Mouse (Mus musculus) liver, embryonic 14.5 days (tissue): ENCODE data around the gene Cbx8. TPM values are rescaled to one million over a fixed set of nuclear protein-coding genes. Genes with fewer than 3 reads are reported as not detected.

Experiments used
- ATAC-seq: fragments of 200-750 bp; cut with Nextera tagmentation; 2 replicates; pipeline ENCODE4 v1.8.0; 2017; ENCODE audit warnings: moderate number of reproducible peaks, mild to moderate bottlenecking, moderate library complexity; ENCODE audit not compliant: insufficient read depth
- DNase-seq, 3 experiments: peaks; one replicate each; pipeline ENCODE4 v3.0.0-alpha.2; 2012 to 2013; ENCODE audit warnings: low read depth in 3 of 3, low spot score in 3 of 3
- H3K27ac ChIP-seq: fragments of 300-500 bp; sonication (generic); 2 replicates; pipeline ENCODE4 v1.5.1; 2014; ENCODE audit warnings: moderate library complexity, mild to moderate bottlenecking, control low read depth, inconsistent platforms
- H3K27me3 ChIP-seq: fragments of 300-500 bp; sonication (generic); 2 replicates; pipeline ENCODE4 v1.6.1; 2014; ENCODE audit warnings: mild to moderate bottlenecking, low read length, moderate library complexity; ENCODE audit not compliant: control insufficient read depth, insufficient read depth
- H3K36me3 ChIP-seq: fragments of 300-500 bp; sonication (generic); replicated peaks from 2 replicates; pipeline ENCODE4 v1.6.1; 2014; ENCODE audit warnings: low read depth; ENCODE audit not compliant: control insufficient read depth, insufficient read depth
- H3K4me1 ChIP-seq, 2 experiments: fragments of 200-500 bp in 1 of 2; fragments of 300-500 bp in 1 of 2; sonication (generic) in 1 of 2; replicated peaks; 2 replicates each; pipeline ENCODE4 v1.6.1; 2012 to 2014; ENCODE audit warnings: antibody characterized with exemption in 1 of 2, inconsistent platforms in 1 of 2, low read length in 1 of 2; ENCODE audit not compliant: control insufficient read depth in 2 of 2, insufficient read depth in 2 of 2
- H3K4me2 ChIP-seq: fragments of 300-500 bp; sonication (generic); 2 replicates; pipeline ENCODE4 v1.6.1; 2014; ENCODE audit warnings: low read depth, mild to moderate bottlenecking, control low read depth, moderate library complexity
- H3K4me3 ChIP-seq, 2 experiments: fragments of 200-500 bp in 1 of 2; fragments of 300-500 bp in 1 of 2; sonication (generic) in 1 of 2; 2 replicates each; pipeline ENCODE4 v1.5.1; 2012 to 2014; ENCODE audit warnings: low read depth in 2 of 2, low read length in 2 of 2, mild to moderate bottlenecking in 2 of 2, control low read depth in 1 of 2, inconsistent platforms in 1 of 2, moderate library complexity in 1 of 2; ENCODE audit not compliant: insufficient read depth in 1 of 2
- H3K9ac ChIP-seq: fragments of 300-500 bp; sonication (generic); replicated peaks from 2 replicates; pipeline ENCODE4 v1.6.1; 2014; ENCODE audit warnings: mild to moderate bottlenecking, control low read depth, moderate library complexity
- H3K9me3 ChIP-seq: fragments of 300-500 bp; sonication (generic); 2 replicates; pipeline ENCODE4 v1.6.1; 2016; ENCODE audit warnings: low read length, mixed read lengths; ENCODE audit not compliant: control insufficient read depth
- CTCF ChIP-seq: IDR thresholded peaks from 2 replicates; pipeline ENCODE4 v1.5.1; 2016; ENCODE audit warnings: antibody characterized with exemption, low read depth, control low read depth
- EP300 ChIP-seq: IDR thresholded peaks from 2 replicates; pipeline ENCODE4 v1.6.1; 2016; ENCODE audit warnings: antibody characterized with exemption, low read depth
- WGBS: fragments of 180-500 bp; shearing (Covaris S2); extraction: QIAGEN DNeasy Blood & Tissue Kit; methylation state at CpG from one replicate; pipeline ENCODE4 v1.1.7; 2014; ENCODE audit not compliant: insufficient replicate concordance; 5-methylcytosine and 5-hydroxymethylcytosine counted together
- polyA plus RNA-seq, 2 experiments: library from polyadenylated mRNA; depleted of rRNA in 1 of 2; stranded (reverse) in 1 of 2; unstranded in 1 of 2; fragments of >200 nt; fragmentation: Nextera tagmentation in 1 of 2; extraction: Ambion mirVana in 1 of 2; gene quantifications; 2 replicates each; pipeline versions ENCODE4 v1.2.1 to v1.2.3; 2012 to 2014

The Cbx8 gene
- polyA plus RNA-seq, 2 experiments, result 0.95 to 1.6 TPM

DNA sequence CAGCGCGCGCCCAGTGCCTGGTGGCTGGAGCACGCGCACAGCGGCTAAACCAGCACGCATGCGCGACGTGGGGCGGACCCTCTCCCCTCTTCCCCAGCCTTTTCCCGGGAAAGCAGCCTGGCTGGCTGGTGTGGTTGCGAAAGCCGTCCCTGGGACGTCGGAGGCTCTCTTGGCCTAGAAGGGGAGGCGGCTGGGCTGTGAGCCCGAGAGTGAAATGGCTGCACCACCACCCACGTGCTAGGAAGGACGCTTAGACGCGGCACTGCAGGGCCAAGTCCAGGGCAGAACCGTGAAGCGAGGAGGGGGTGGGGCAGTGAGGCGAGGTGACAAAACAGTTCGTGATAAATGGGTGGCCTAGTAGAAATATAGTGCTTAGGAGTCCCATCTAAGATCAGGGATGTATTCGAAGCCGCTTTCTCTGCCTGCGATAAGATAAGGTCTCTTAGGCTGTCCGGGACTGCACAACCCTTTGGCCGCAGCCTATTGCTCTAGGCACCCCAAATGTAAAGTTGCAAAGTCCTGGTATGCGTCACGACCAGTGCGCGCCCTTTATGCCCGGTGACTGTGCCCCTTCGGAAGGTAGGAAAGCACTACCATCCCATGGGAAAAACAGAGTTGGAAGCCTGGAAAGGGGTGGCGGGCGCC lies 6.0 kb upstream of the Cbx8 start:
- no peak overlapping the region for H3K9ac ChIP-seq
- no peaks in the 10 kb centered on the region for H3K36me3 ChIP-seq
- H3K27me3 ChIP-seq, result peaks cover 100% of the 10 kb centered on the region
- no peaks in the 10 kb centered on the region for H3K9me3 ChIP-seq
- TF ChIP-seq CTCF (no peak), EP300 (no peak)
- H3K4me1 ChIP-seq, result peaks cover 2 to 4% of the 10 kb centered on the region in 2 experiments; a peak in 1 of 4 replicates
- 2% methylated on average over 39 of the region's 39 CpGs for WGBS
- H3K4me3 ChIP-seq, result no peak overlapping the region
- no peak for DNase-seq
- 0 out of 2 replicates have a peak overlapping the region, but pooled peaks have one; percentile 6 for H3K4me2 ChIP-seq
- ATAC-seq, result peak; percentile 27; the same call in 1 of the 2 replicates
- H3K27ac ChIP-seq, result no peak overlapping the region

DNA sequence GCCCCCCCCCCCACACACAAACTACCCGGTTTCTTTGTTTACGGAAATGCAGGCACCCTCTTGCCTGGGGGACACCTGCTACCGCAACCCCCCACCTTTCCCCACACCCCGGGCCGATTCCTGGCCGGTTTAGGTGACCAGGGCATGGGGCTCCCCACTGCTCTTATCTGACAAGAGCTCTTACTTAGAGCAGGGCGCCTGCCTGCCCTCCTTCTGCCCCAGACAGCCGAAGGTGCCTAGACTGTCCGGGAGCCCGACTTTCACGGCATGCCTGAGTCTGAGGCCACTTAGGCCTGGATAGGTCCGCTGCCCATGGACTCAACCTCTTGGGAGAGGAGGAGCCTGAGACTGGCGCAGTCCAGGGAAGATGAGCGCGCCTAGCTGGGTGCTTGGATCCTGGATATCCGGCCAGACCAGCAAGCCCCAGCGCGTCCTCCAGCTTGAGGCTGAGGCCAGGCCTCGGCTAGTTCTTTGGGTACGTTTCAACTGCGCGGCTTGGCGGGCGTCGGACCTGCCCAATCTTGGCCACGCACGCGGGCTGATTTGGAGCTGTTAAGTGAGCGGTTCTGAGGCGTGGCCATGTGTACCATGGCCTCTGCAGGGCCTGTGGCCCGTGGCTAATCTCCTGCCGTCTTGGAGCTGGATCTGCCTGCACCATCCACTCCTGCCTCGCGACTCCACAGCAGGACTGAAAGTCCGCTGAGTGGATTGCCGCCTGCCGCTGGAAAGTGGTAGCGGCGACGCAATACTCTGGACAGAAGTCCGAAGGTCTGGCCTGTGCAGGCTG lies 4.0 kb upstream of the Cbx8 start:
- H3K4me3 ChIP-seq, result no peak overlapping the region
- peaks cover 4 to 7% of the 10 kb centered on the region in 2 experiments; a peak in 3 of 4 replicates for H3K4me1 ChIP-seq
- H3K27me3 ChIP-seq, result peaks cover 95% of the 10 kb centered on the region
- TF ChIP-seq EP300, result no peak
- no peak for TF ChIP-seq CTCF
- DNase-seq (no peak), ATAC-seq (no peak)
- H3K4me2 ChIP-seq, result no peak overlapping the region
- no peaks in the 10 kb centered on the region for H3K9me3 ChIP-seq
- no peak overlapping the region for H3K9ac ChIP-seq
- H3K27ac ChIP-seq, result no peak overlapping the region
- WGBS, result 3% methylated on average over 41 of the region's 41 CpGs
- H3K36me3 ChIP-seq, result no peaks in the 10 kb centered on the region

DNA sequence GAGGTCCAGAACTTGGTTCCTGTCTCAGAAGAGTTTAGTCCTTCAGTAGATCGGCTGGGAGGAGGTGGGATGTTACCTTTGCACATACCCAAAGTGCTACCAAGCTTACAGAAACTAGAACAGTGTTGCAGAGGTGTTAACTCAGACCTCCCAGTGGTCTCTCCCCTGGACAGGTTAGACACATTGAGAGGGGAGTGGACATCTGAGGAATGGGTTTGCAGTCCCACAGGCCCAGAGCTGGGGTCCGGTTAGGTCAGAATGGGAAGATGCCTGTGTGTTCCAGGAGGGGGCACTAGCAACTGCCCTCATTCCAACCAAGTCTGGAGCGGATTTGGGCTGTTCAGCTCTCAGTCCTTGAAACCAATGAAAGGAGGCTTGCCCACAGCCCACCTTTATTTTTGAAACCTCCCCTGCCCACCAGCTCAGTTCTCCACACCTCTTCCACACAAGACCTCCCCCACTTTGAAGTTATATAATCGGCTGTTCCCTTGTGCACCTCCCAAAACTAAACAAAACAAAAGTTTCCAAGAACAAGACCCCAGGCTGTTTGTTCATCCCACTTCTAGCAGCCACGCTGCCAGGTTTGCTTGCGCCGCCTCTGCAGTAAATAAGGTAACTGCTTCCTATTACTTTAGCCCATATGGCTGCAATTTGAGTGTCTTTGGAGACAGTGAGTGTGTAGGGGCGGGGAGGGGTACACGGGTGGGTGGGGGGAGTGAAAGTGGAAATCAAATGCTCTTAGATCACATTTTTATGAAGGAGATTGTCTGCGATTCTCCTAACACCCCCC lies 3.2 kb upstream of the Cbx8 start:
- Histone ChIP-seq H3K27ac (no peak overlapping the region), H3K9me3 (no peaks in the 10 kb centered on the region), H3K36me3 (peaks cover under 1% of the 10 kb centered on the region; the same call in 1 of the 2 replicates), H3K4me3 (no peak overlapping the region), H3K9ac (no peak overlapping the region), H3K4me2 (no peak overlapping the region), H3K27me3 (peaks cover 94% of the 10 kb centered on the region), H3K4me1 (peaks cover 4 to 9% of the 10 kb centered on the region in 2 experiments; a peak in 3 of 4 replicates)
- DNase-seq (no peak), ATAC-seq (no peak)
- WGBS, result 6% methylated on average over 10 of the region's 10 CpGs
- TF ChIP-seq EP300 (no peak), CTCF (peak; percentile 53)

DNA sequence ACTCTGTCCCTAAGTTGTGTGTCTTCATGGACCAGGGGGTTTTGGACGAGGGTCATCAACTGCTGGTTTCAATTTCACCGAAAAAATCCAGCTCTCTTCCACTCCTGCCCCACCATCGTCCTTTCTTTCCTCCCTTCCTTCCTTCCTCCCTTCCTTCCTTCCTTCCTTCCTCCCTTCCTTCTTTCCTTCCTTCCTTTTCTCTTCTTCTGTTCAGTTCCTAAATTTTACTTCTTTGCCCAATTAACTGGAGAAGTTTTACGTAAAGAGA lies 2.4 kb upstream of the Cbx8 start:
- Histone ChIP-seq H3K4me1 (peaks cover 4 to 9% of the 10 kb centered on the region in 2 experiments; a peak in 3 of 4 replicates), H3K27me3 (peaks cover 94% of the 10 kb centered on the region), H3K4me3 (no peak overlapping the region), H3K4me2 (no peak overlapping the region), H3K36me3 (peaks cover 3% of the 10 kb centered on the region; the same call in 1 of the 2 replicates), H3K9ac (no peak overlapping the region), H3K9me3 (no peaks in the 10 kb centered on the region), H3K27ac (no peak overlapping the region)
- 2% methylated on average over 4 of the region's 4 CpGs for WGBS
- ATAC-seq, result no peak
- no peak for DNase-seq
- no peak for TF ChIP-seq CTCF
- TF ChIP-seq EP300, result no peak
